Mouse (Mus musculus) urinary bladder, postnatal 25 days (tissue): ENCODE measurements around the gene Tesk1.
A peak's percentile ranks its signal among the peaks of the same experiment; 100 is the strongest.

Experiments
- DNase-seq: peaks from one replicate; pipeline ENCODE4 v3.0.0; 2022; ENCODE audit warnings: low spot score

The Tesk1 gene

GRCm38 (mm10) chr4:43441639-43442038 is at the start of gene Tesk1:
Gene Tesk1 (plus strand): TSS chr4:43441939.
- DNase-seq: no peak

- peak; percentile 58 for DNase-seq
Observed at GRCm38 (mm10) chr4:43394345-43394891, 47.3 kb upstream of the Tesk1 start.

- no peak for DNase-seq
Observed at GRCm38 (mm10) chr4:43395147-43395546, 46.6 kb upstream of the Tesk1 start.

GRCm38 (mm10) chr4:43395836-43396235 is 45.9 kb upstream of the Tesk1 start:
- no peak for DNase-seq

- no peak for DNase-seq
Observed at GRCm38 (mm10) chr4:43396381-43396780, 45.4 kb upstream of the Tesk1 start.

- DNase-seq: no peak
Observed at GRCm38 (mm10) chr4:43398014-43398413, 43.7 kb upstream of the Tesk1 start.

GRCm38 (mm10) chr4:43398829-43399331 is 42.9 kb upstream of the Tesk1 start:
- no peak for DNase-seq

GRCm38 (mm10) chr4:43399391-43400131 is 42.2 kb upstream of the Tesk1 start:
- DNase-seq: no peak

- DNase-seq: no peak
Observed at GRCm38 (mm10) chr4:43400976-43401375, 40.8 kb upstream of the Tesk1 start.

- DNase-seq: no peak
Observed at GRCm38 (mm10) chr4:43401486-43401885, 40.3 kb upstream of the Tesk1 start.

GRCm38 (mm10) chr4:43402212-43402611 is 39.5 kb upstream of the Tesk1 start:
- no peak for DNase-seq

GRCm38 (mm10) chr4:43404697-43405096 is 37.0 kb upstream of the Tesk1 start:
- no peak for DNase-seq

GRCm38 (mm10) chr4:43406162-43406971 is 35.4 kb upstream of the Tesk1 start:
- DNase-seq: peak; percentile 53

GRCm38 (mm10) chr4:43407071-43407920 is 34.4 kb upstream of the Tesk1 start:
- no peak for DNase-seq

GRCm38 (mm10) chr4:43414761-43415160 is 27.0 kb upstream of the Tesk1 start:
- no peak for DNase-seq

- no peak for DNase-seq
Observed at GRCm38 (mm10) chr4:43415221-43416070, 26.3 kb upstream of the Tesk1 start.

GRCm38 (mm10) chr4:43416071-43416490 is 25.7 kb upstream of the Tesk1 start:
- DNase-seq: no peak

GRCm38 (mm10) chr4:43417269-43418062 is 24.3 kb upstream of the Tesk1 start:
- DNase-seq: no peak

GRCm38 (mm10) chr4:43418450-43418849 is 23.3 kb upstream of the Tesk1 start:
- DNase-seq: no peak
